Mouse (Mus musculus): Measurements from ENCODE around the gene Minpp1.

GRCm38 (mm10) chr19:32522247-32522646, 36.7 kb downstream of the Minpp1 start:
- no peak for TF ChIP-seq CTCF (IDR thresholded peaks at IDR 0.05; ENCODE audit: control insufficient read depth, insufficient read depth, insufficient replicate concordance, low read depth, low read length)
- TF ChIP-seq POLR2A (IDR thresholded peaks at IDR 0.05; ENCODE audit: control insufficient read depth, low read depth, low read length) = no peak
